Mouse (Mus musculus) layer of hippocampus, postnatal 10 days (tissue): ENCODE results near the gene Usp44. TPM values are rescaled to one million over a fixed set of nuclear protein-coding genes. Genes with fewer than 3 reads are reported as not detected.
A peak's percentile ranks its signal among the peaks of the same experiment; 100 is the strongest.
"Not testable (repeated sequence)": the region's sequence is repeated elsewhere in the genome, so short reads cannot be mapped to it uniquely, and the experiment has no call there.

Experiments
- DNase-seq, 2 experiments: peaks; one replicate each; pipeline ENCODE4 v3.0.0; 2021; ENCODE audit warnings: low spot score in 2 of 2
- long read RNA-seq: library from polyadenylated mRNA; stranded (forward); transcript quantifications from one replicate; pipeline ENCODE4 v2.0.0, GENCODE M21; 2023
- total RNA-seq, 2 experiments: library from RNA; stranded (reverse); gene quantifications; 2 replicates each; pipeline ENCODE4 v1.2.3; 2021

The Usp44 gene
- total RNA-seq = not detected
- long read RNA-seq = 0 reads

DNA sequence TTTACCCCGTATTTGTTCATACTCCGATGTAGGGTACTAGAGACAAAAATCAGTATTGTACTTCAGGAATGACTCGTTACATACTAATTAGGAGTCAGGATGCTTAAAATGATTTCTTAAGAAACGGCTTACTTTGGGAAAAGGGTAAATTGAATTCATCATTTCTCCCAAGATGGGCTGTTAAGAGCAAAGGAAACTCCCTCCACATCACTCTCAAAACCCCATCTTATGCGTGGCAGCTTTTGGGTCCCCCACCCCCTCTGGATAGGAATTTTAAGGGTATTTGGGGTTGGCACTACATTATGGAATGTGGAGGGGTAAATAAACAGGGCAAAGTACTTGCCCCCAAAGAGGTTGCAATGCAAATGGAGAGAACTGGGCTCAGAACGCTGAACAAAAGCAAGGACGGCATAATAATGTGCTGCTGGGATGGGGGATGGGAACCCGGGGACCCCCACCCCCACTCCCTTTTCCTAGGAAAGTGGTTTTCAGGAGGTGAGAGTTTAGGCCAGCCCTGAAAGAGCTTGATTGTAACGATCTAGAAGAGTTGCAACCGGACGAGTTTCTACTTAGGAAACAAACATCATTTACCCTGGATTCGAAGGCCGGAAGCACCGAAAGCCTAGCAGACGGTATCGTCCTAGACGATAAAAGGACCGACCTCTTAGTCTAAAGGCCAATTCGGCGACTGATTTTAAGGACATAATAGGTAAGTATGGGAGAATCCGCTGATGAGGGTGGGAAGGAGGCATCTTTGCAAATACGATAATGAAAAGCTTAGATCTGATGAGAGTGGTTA lies at the start of gene Usp44:
Gene Usp44, plus strand, starts transcription at position 625 of the 799 bp plus-strand sequence.
- no peak for DNase-seq

GRCm38 (mm10) chr10:93783216-93784013 lies 47.9 kb upstream of the Usp44 start:
- no peak for DNase-seq

GRCm38 (mm10) chr10:93799711-93800362 lies 31.5 kb upstream of the Usp44 start:
- no peak for DNase-seq

DNA sequence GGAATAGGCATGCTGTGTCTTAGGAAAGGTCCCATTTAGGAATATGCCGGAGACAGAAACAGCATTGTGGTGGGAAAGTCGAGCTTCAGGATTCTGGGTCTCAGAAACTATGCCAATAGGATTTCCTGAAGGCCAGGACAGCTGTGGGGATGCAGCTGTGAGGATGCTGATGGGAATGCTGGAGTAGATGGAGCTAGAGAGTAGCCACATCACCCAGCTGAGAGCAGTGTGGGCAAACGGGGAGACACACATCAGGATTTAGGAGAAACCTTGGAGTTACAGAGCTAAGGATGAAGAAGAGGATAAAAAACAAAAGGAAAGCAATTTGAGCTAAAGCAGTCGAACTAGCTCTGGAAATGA lies 31.0 kb upstream of the Usp44 start:
- DNase-seq = no peak

GRCm38 (mm10) chr10:93800895-93801294 lies 30.5 kb upstream of the Usp44 start:
- DNase-seq = peak; percentile 28 to 39

DNA sequence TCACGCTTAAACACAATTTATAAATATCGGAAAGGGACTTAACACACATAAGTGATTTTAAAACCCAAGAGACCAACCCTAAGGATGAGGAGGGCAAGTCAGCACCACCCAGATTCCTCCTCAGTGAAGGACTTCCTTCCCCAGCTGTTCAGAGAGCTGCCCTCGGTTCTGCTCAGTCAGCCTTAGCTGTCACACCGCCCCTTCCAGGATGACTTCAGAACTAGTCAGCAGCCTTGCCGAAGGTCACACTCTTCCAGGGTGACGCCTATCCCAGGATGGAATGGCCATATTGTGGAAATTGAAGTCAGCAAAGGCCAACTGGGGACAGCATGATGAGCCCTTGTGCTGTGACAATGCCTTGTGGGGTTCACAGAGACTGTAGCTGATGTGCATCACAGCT lies 28.2 kb upstream of the Usp44 start:
- DNase-seq = no peak

GRCm38 (mm10) chr10:93809438-93809837 lies 21.9 kb upstream of the Usp44 start:
- not testable (repeated sequence) for DNase-seq

DNA sequence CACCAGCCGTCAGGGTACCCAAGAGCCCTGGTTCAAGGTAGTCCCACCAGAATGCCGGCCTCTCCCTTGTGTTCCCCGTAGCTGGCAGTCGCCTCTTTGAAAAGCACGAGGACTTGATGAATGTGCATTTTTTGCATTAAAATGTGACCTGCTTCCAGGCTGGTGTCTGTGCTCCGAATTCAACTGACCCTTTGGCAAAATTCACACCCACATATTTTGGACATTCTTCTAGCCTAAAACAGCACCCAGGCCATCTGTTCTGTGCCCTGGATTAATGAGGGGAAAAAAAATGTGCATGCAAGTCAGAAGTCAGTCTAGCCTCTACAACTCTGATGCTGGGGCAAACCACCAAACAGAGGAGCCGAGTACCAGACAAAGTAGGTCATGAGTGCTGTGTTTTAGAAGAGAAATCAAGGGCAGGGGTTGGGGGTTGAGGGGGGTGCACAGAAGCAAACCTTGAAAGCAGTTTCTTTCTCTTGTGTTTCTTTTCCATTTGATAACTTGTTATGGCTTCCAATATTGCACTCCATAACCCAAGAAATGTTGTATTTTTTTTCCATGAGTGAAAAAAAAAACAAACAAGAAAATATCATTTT lies 20.7 kb upstream of the Usp44 start:
- no peak for DNase-seq

- no peak for DNase-seq
These were observed 19.3 kb upstream of the Usp44 start for GRCm38 (mm10) chr10:93812098-93812497.

DNA sequence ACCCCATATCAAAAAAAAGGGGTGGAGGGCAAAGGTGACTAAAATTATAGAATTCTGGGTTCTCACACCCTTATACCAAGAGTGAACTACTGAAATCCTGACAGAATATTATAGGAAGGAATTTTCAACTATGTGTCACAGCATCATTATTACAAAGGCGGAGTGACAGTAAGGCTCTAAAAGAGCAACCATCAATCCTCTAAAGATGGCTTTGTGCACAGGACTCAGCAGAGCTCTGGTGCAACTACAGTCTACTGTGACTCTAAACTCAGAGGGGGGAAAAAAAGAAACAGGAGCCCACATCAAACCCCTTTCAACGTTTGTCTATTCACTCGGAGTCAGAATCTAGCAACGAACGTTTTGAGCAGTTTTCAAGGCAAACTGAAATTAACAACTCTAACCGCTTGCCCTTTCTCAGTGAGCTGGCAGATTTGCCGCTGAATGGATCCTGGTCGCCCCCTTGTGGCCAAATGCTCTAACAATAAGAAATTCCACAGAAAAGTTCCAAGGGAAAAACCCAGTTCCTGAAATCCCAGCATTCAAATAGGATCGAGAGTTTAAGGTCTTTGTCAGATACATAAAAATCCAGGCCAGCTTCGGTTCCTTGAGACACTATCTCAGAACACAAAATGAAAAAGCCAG lies 18.5 kb upstream of the Usp44 start:
- DNase-seq = peak; percentile 89 to 91

DNA sequence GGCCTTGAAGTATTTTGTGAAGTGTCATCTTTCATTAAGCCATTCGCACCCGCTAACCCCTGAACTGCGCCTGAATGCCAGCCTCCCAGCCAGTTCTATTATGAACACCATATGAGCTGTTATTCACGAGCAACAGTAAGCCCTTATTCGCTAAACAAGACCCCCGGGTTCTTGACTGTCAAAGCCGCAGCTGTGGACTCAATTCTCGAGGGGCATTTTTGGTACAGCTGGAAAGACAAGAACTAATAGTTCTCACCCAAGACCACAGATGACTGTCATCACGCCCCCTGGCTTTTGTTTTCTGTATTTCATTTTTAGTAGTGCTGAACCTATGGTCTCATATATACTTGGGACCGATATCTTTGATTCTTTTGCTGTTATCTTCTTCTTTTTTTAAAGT lies 17.6 kb upstream of the Usp44 start:
- peak; percentile 14 to 25 for DNase-seq

- peak; percentile 74 to 77 for DNase-seq
These were observed 12.7 kb upstream of the Usp44 start for GRCm38 (mm10) chr10:93818661-93819060.

GRCm38 (mm10) chr10:93829898-93830831 lies 1.2 kb upstream of the Usp44 start:
- no peak for DNase-seq

DNA sequence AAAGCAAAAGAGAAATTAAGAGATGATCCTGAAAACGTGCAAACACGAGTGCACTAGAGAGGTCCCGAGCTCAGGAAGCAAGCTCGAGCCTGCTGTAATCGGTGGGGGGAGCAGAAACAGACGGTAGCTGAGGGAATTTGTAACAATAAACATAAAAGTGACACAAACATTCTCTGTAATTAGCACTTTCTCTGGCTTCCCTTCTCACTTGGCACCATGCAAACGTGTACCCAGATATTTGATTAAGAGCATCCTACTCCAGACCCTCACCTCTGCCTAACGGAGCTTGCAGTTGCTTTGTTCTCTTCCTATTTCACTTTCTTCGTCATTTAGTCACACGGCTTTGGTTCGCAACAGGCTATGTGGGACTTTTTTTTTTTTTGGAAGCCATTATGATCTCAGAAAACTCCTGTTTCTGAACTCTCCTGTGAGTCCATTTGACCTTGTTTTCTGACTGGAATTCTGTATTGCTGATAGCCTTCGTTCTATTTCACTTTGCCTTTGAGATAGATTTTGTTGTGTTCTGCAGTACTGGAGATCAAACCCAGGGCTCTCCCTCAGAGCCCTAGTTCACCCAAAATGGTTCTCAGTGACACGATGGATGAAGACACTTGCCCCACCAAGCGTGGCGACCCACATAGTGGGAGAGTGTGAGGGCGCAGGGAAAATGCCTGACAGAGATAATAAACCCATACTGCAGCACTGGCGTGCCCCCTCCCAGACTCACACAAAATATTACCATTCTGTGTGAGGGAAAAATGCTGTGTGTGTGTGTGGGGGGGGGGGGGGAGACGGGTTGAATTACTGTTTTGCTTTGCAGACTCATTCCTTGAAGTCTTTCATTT lies 597 bp downstream of the Usp44 start:
- no peak for DNase-seq

DNA sequence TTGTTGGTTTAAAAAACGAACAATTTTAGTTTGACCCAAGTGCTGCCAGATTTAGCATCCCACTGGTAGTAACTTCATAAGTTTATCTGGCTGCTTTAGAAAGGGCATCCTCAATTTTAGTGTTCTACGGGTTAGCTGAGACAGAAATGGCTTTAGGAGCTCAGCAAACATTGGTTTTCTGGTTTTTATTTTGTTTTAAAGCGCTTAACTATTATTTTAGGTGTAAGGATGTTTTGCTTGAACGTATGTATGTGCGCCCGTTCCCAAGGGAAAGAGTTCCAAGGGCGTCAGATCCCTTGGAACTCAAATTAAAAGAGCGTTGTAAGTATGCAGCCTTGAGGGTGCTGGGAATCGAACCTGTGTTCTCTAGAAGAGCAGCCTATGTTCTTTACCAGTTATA lies 1.5 kb downstream of the Usp44 start:
- DNase-seq = no peak

DNA sequence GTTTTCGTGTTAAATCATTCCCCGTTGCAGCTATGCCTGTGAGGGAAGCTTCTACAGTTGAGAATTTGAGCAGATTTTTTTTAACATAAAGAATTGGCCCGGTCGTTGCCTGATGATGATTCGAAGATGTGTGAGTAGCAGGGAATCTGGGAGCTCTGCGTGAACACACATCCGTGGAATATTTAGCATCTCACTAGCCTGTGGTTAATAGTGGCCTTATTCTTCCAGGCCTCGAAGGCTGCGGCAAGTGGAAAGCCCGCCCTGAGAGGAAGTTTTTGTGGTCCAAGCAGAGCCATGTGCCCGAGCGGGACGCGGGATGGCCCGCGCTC lies 2.0 kb downstream of the Usp44 start:
- no peak for DNase-seq

GRCm38 (mm10) chr10:93833699-93834393 lies 2.5 kb downstream of the Usp44 start:
- peak; percentile 26 to 40 for DNase-seq

GRCm38 (mm10) chr10:93834394-93834745 lies 3.0 kb downstream of the Usp44 start:
- DNase-seq = no peak

DNA sequence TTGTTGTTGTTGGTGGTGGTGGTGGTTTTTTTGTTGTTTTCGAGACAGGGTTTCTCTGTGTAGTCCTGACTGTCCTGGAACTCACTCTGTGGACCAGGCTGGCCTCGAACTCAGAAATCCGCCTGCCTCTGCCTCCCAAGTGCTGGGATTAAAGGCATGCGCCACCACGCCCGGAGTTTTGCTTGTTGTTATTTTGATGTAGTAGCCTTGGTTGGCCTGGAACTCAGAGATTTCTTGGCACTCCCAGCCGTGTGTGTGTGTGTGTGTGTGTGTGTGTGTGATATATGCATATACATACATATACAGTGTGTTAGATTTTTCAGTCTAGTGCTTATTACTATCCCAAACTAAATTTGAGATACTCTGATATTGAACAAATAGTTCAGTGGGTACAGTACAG lies 3.8 kb downstream of the Usp44 start:
- DNase-seq = not testable (repeated sequence)
